Mouse (Mus musculus): ENCODE measurements at regions not wholly inside any gene's neighbourhood (a gene's known extent, or its start where the extent isn't known, plus 50 kb on each side); places are given as distances from the start of the nearest gene placed in this dataset.

- no peak for DNase-seq (ENCODE audit: low read depth)
- TF ChIP-seq CTCF (IDR thresholded peaks at IDR 0.05; ENCODE audit: borderline replicate concordance, extremely low read depth, insufficient read depth, insufficient read length) (no peak), POLR2A (IDR thresholded peaks at IDR 0.05; ENCODE audit: borderline replicate concordance, extremely low read depth, insufficient read depth, insufficient read length, poor library complexity, severe bottlenecking) (no peak)
Measured at GRCm38 (mm10) chr11:113122137-113122536, 340.1 kb downstream of the Sox9 start.

GRCm38 (mm10) chr11:113122964-113123363 is 340.9 kb downstream of the Sox9 start:
- TF ChIP-seq POLR2A (IDR thresholded peaks at IDR 0.05; ENCODE audit: borderline replicate concordance, extremely low read depth, insufficient read depth, insufficient read length, poor library complexity, severe bottlenecking) (no peak), CTCF (IDR thresholded peaks at IDR 0.05; ENCODE audit: borderline replicate concordance, extremely low read depth, insufficient read depth, insufficient read length) (no peak)

GRCm38 (mm10) chr11:113125832-113126231 is 343.8 kb downstream of the Sox9 start:
- TF ChIP-seq POLR2A (IDR thresholded peaks at IDR 0.05; ENCODE audit: borderline replicate concordance, extremely low read depth, insufficient read depth, insufficient read length, poor library complexity, severe bottlenecking) = no peak
- TF ChIP-seq CTCF (IDR thresholded peaks at IDR 0.05; ENCODE audit: borderline replicate concordance, extremely low read depth, insufficient read depth, insufficient read length) = no peak
- DNase-seq (ENCODE audit: low read depth) = peak; percentile 50

More at GRCm38 (mm10) chr11:113122964-113123363, 340.9 kb downstream of the Sox9 start:
- no peak for DNase-seq (ENCODE audit: low read depth)

- TF ChIP-seq CTCF (IDR thresholded peaks at IDR 0.05; ENCODE audit: borderline replicate concordance, extremely low read depth, insufficient read depth, insufficient read length) = no peak
- TF ChIP-seq POLR2A (IDR thresholded peaks at IDR 0.05; ENCODE audit: borderline replicate concordance, extremely low read depth, insufficient read depth, insufficient read length, poor library complexity, severe bottlenecking) = no peak
Measured at GRCm38 (mm10) chr11:113129192-113129591, 347.2 kb downstream of the Sox9 start.

GRCm38 (mm10) chr11:113129975-113130374 is 348.0 kb downstream of the Sox9 start:
- no peak for DNase-seq (ENCODE audit: low read depth)
- no peak for TF ChIP-seq CTCF (IDR thresholded peaks at IDR 0.05; ENCODE audit: borderline replicate concordance, extremely low read depth, insufficient read depth, insufficient read length)
- no peak for TF ChIP-seq POLR2A (IDR thresholded peaks at IDR 0.05; ENCODE audit: borderline replicate concordance, extremely low read depth, insufficient read depth, insufficient read length, poor library complexity, severe bottlenecking)

More at GRCm38 (mm10) chr11:113129192-113129591, 347.2 kb downstream of the Sox9 start:
- no peak for DNase-seq (ENCODE audit: low read depth)

GRCm38 (mm10) chr11:113132078-113133064 is 350.3 kb downstream of the Sox9 start:
- TF ChIP-seq CTCF (IDR thresholded peaks at IDR 0.05; ENCODE audit: borderline replicate concordance, extremely low read depth, insufficient read depth, insufficient read length) (no peak), POLR2A (IDR thresholded peaks at IDR 0.05; ENCODE audit: borderline replicate concordance, extremely low read depth, insufficient read depth, insufficient read length, poor library complexity, severe bottlenecking) (no peak)

GRCm38 (mm10) chr11:113133407-113133806 is 351.4 kb downstream of the Sox9 start:
- no peak for TF ChIP-seq POLR2A (IDR thresholded peaks at IDR 0.05; ENCODE audit: borderline replicate concordance, extremely low read depth, insufficient read depth, insufficient read length, poor library complexity, severe bottlenecking)
- no peak for TF ChIP-seq CTCF (IDR thresholded peaks at IDR 0.05; ENCODE audit: borderline replicate concordance, extremely low read depth, insufficient read depth, insufficient read length)
- DNase-seq (ENCODE audit: low read depth) = no peak

More at GRCm38 (mm10) chr11:113132078-113133064, 350.3 kb downstream of the Sox9 start:
- DNase-seq (ENCODE audit: low read depth) = no peak

- peak; percentile 65 for DNase-seq (ENCODE audit: low read depth)
- TF ChIP-seq POLR2A (IDR thresholded peaks at IDR 0.05; ENCODE audit: borderline replicate concordance, extremely low read depth, insufficient read depth, insufficient read length, poor library complexity, severe bottlenecking) (no peak), CTCF (IDR thresholded peaks at IDR 0.05; ENCODE audit: borderline replicate concordance, extremely low read depth, insufficient read depth, insufficient read length) (no peak)
Measured at GRCm38 (mm10) chr11:113135261-113135660, 353.2 kb downstream of the Sox9 start.

GRCm38 (mm10) chr11:113138462-113138861 is 356.4 kb downstream of the Sox9 start:
- no peak for TF ChIP-seq POLR2A (IDR thresholded peaks at IDR 0.05; ENCODE audit: borderline replicate concordance, extremely low read depth, insufficient read depth, insufficient read length, poor library complexity, severe bottlenecking)
- no peak for TF ChIP-seq CTCF (IDR thresholded peaks at IDR 0.05; ENCODE audit: borderline replicate concordance, extremely low read depth, insufficient read depth, insufficient read length)
- DNase-seq (ENCODE audit: low read depth) = no peak

- DNase-seq (ENCODE audit: low read depth) = no peak
- TF ChIP-seq POLR2A (IDR thresholded peaks at IDR 0.05; ENCODE audit: borderline replicate concordance, extremely low read depth, insufficient read depth, insufficient read length, poor library complexity, severe bottlenecking) (no peak), CTCF (IDR thresholded peaks at IDR 0.05; ENCODE audit: borderline replicate concordance, extremely low read depth, insufficient read depth, insufficient read length) (no peak)
Measured at GRCm38 (mm10) chr11:113140595-113140994, 358.6 kb downstream of the Sox9 start.

- TF ChIP-seq CTCF (IDR thresholded peaks at IDR 0.05; ENCODE audit: borderline replicate concordance, extremely low read depth, insufficient read depth, insufficient read length) = no peak
- no peak for TF ChIP-seq POLR2A (IDR thresholded peaks at IDR 0.05; ENCODE audit: borderline replicate concordance, extremely low read depth, insufficient read depth, insufficient read length, poor library complexity, severe bottlenecking)
- no peak for DNase-seq (ENCODE audit: low read depth)
Measured at GRCm38 (mm10) chr11:113142816-113143215, 360.8 kb downstream of the Sox9 start.

Measured in brain, embryonic 14.5 days (tissue).